Mouse (Mus musculus): ENCODE data around the gene Zfp593.

- TF ChIP-seq CTCF (IDR thresholded peaks at IDR 0.05; ENCODE audit: low read depth, low read length) (no peak), POLR2A (IDR thresholded peaks at IDR 0.05; ENCODE audit: extremely low read depth, insufficient read depth, low read length) (no peak)
Observed at GRCm38 (mm10) chr4:134206488-134207053, 38.8 kb downstream of the Zfp593 start.
